Mouse (Mus musculus): ENCODE measurements around the gene Slc25a11. TPM values are rescaled to one million over a fixed set of nuclear protein-coding genes. Genes with fewer than 3 reads are reported as not detected.

Slc25a11 gene
- polyA plus RNA-seq, 1 experiment from 2014 or later, result 152 TPM

- Histone ChIP-seq H3K36me3 (peaks cover 56% of the 10 kb centered on the region), H3K4me1 (peaks cover 9% of the 10 kb centered on the region), H3K9ac (no peak overlapping the region), H3K27me3 (replicated peaks) (no peaks in the 10 kb centered on the region), H3K27ac (no peak overlapping the region), H3K9me3 (no peaks in the 10 kb centered on the region), H3K4me3 (no peak overlapping the region), H3K4me2 (replicated peaks) (no peak overlapping the region)
- ATAC-seq (ENCODE audit: low FRiP score, low read depth), result no peak
- 94% methylated on average over 9 of the region's 9 CpGs for WGBS
Observed at GRCm38 (mm10) chr11:70664741-70665140, 17.5 kb upstream of the Slc25a11 start.

- H3K27me3 ChIP-seq (replicated peaks), result no peaks in the 10 kb centered on the region
- ATAC-seq (ENCODE audit: low FRiP score, low read depth), result no peak
- H3K27ac ChIP-seq, result no peak overlapping the region
- H3K4me3 ChIP-seq, result no peak overlapping the region
- H3K36me3 ChIP-seq, result peaks cover 56% of the 10 kb centered on the region
- WGBS, result 95% methylated on average over 6 of the region's 6 CpGs
- H3K9ac ChIP-seq, result no peak overlapping the region
- H3K4me1 ChIP-seq, result peaks cover 8% of the 10 kb centered on the region
- H3K4me2 ChIP-seq (replicated peaks), result no peak overlapping the region
- H3K9me3 ChIP-seq, result no peaks in the 10 kb centered on the region
Observed at GRCm38 (mm10) chr11:70663957-70664356, 16.7 kb upstream of the Slc25a11 start.

- Histone ChIP-seq H3K4me2 (replicated peaks) (no peak overlapping the region), H3K9me3 (no peaks in the 10 kb centered on the region), H3K27ac (no peak overlapping the region), H3K9ac (no peak overlapping the region), H3K27me3 (replicated peaks) (no peaks in the 10 kb centered on the region), H3K36me3 (peaks cover 56% of the 10 kb centered on the region), H3K4me3 (no peak overlapping the region), H3K4me1 (peaks cover 8% of the 10 kb centered on the region)
- WGBS, result 92% methylated on average over 8 of the region's 8 CpGs
- no peak for ATAC-seq (ENCODE audit: low FRiP score, low read depth)
Observed at GRCm38 (mm10) chr11:70663101-70663500, 15.8 kb upstream of the Slc25a11 start.

GRCm38 (mm10) chr11:70660571-70660970, 13.3 kb upstream of the Slc25a11 start:
- H3K36me3 ChIP-seq, result peaks cover 42% of the 10 kb centered on the region

GRCm38 (mm10) chr11:70658942-70659341, 11.7 kb upstream of the Slc25a11 start:
- no peak overlapping the region for H3K4me2 ChIP-seq (replicated peaks)
- no peak overlapping the region for H3K9ac ChIP-seq
- peaks cover 19% of the 10 kb centered on the region for H3K4me1 ChIP-seq
- peaks cover 28% of the 10 kb centered on the region for H3K36me3 ChIP-seq
- ATAC-seq (ENCODE audit: low FRiP score, low read depth), result no peak
- H3K9me3 ChIP-seq, result no peaks in the 10 kb centered on the region
- 82% methylated on average over 8 of the region's 8 CpGs for WGBS
- H3K27me3 ChIP-seq (replicated peaks), result no peaks in the 10 kb centered on the region
- no peak overlapping the region for H3K27ac ChIP-seq
- no peak overlapping the region for H3K4me3 ChIP-seq

More at GRCm38 (mm10) chr11:70660571-70660970, 13.3 kb upstream of the Slc25a11 start:
- Histone ChIP-seq H3K4me1 (peaks cover 15% of the 10 kb centered on the region), H3K27ac (no peak overlapping the region), H3K27me3 (replicated peaks) (no peaks in the 10 kb centered on the region), H3K4me3 (no peak overlapping the region), H3K4me2 (replicated peaks) (no peak overlapping the region), H3K9me3 (no peaks in the 10 kb centered on the region), H3K9ac (no peak overlapping the region)
- ATAC-seq (ENCODE audit: low FRiP score, low read depth), result no peak
- WGBS, result 91% methylated on average over 8 of the region's 8 CpGs

GRCm38 (mm10) chr11:70658521-70658920, 11.2 kb upstream of the Slc25a11 start:
- Histone ChIP-seq H3K9me3 (no peaks in the 10 kb centered on the region), H3K9ac (no peak overlapping the region), H3K27ac (no peak overlapping the region), H3K4me2 (replicated peaks) (no peak overlapping the region), H3K4me1 (peaks cover 19% of the 10 kb centered on the region), H3K36me3 (peaks cover 24% of the 10 kb centered on the region), H3K27me3 (replicated peaks) (no peaks in the 10 kb centered on the region), H3K4me3 (no peak overlapping the region)
- WGBS, result 91% methylated on average over 5 of the region's 5 CpGs
- ATAC-seq (ENCODE audit: low FRiP score, low read depth), result no peak

GRCm38 (mm10) chr11:70657991-70658390, 10.7 kb upstream of the Slc25a11 start:
- Histone ChIP-seq H3K9me3 (no peaks in the 10 kb centered on the region), H3K27ac (no peak overlapping the region), H3K4me3 (no peak overlapping the region), H3K27me3 (replicated peaks) (no peaks in the 10 kb centered on the region), H3K36me3 (peaks cover 19% of the 10 kb centered on the region), H3K4me2 (replicated peaks) (no peak overlapping the region), H3K4me1 (peaks cover 22% of the 10 kb centered on the region), H3K9ac (no peak overlapping the region)
- no peak for ATAC-seq (ENCODE audit: low FRiP score, low read depth)
- 64% methylated on average over 9 of the region's 9 CpGs for WGBS

GRCm38 (mm10) chr11:70657573-70657972, 10.3 kb upstream of the Slc25a11 start:
- Histone ChIP-seq H3K27ac (no peak overlapping the region), H3K9ac (no peak overlapping the region), H3K4me1 (peaks cover 26% of the 10 kb centered on the region), H3K27me3 (replicated peaks) (no peaks in the 10 kb centered on the region), H3K9me3 (no peaks in the 10 kb centered on the region), H3K4me2 (replicated peaks) (no peak overlapping the region), H3K4me3 (no peak overlapping the region), H3K36me3 (peaks cover 16% of the 10 kb centered on the region)
- no peak for ATAC-seq (ENCODE audit: low FRiP score, low read depth)
- 52% methylated on average over 6 of the region's 6 CpGs for WGBS

GRCm38 (mm10) chr11:70656964-70657363, 9.7 kb upstream of the Slc25a11 start, which contains the start of gene Eno3:
TSS of gene Eno3 (plus strand) at chr11:70657202.
- H3K4me1 ChIP-seq, result peaks cover 32% of the 10 kb centered on the region
- H3K9ac ChIP-seq, result peak within 1 kb of the TSS; percentile 97
- ATAC-seq (ENCODE audit: low FRiP score, low read depth), result no peak
- no peaks in the 10 kb centered on the region for H3K9me3 ChIP-seq
- H3K27ac ChIP-seq, result peak within 1 kb of the TSS; percentile 74; the same call in 1 of the 2 replicates
- no peaks in the 10 kb centered on the region for H3K27me3 ChIP-seq (replicated peaks)
- H3K4me3 ChIP-seq, result peak within 1 kb of the TSS; percentile 98
- H3K4me2 ChIP-seq (replicated peaks), result peak within 1 kb of the TSS; percentile 97
- 4% methylated on average over 3 of the region's 3 CpGs for WGBS
- H3K36me3 ChIP-seq, result peaks cover 16% of the 10 kb centered on the region

- WGBS, result 4% methylated on average over 16 of the region's 16 CpGs
- peak overlapping the region; percentile 97; the same call in 1 of the 2 replicates for H3K9ac ChIP-seq
- H3K4me1 ChIP-seq, result peaks cover 35% of the 10 kb centered on the region
- H3K36me3 ChIP-seq, result peaks cover 17% of the 10 kb centered on the region
- H3K4me2 ChIP-seq (replicated peaks), result peak overlapping the region; percentile 97
- H3K9me3 ChIP-seq, result no peaks in the 10 kb centered on the region
- no peak for ATAC-seq (ENCODE audit: low FRiP score, low read depth)
- no peak overlapping the region for H3K27ac ChIP-seq
- peak overlapping the region; percentile 98 for H3K4me3 ChIP-seq
- H3K27me3 ChIP-seq (replicated peaks), result no peaks in the 10 kb centered on the region
Observed at GRCm38 (mm10) chr11:70656456-70656927, 9.2 kb upstream of the Slc25a11 start.

- Histone ChIP-seq H3K27me3 (replicated peaks) (no peaks in the 10 kb centered on the region), H3K4me3 (peak overlapping the region; percentile 98), H3K9me3 (no peaks in the 10 kb centered on the region), H3K4me1 (peaks cover 38% of the 10 kb centered on the region), H3K36me3 (peaks cover 19% of the 10 kb centered on the region), H3K9ac (peak overlapping the region; percentile 97), H3K27ac (peak overlapping the region; percentile 74), H3K4me2 (replicated peaks) (peak overlapping the region; percentile 97)
- peak; percentile 23; the same call in 1 of the 2 replicates for ATAC-seq (ENCODE audit: low FRiP score, low read depth)
- WGBS, result under 1% methylated on average over 61 of the region's 61 CpGs
Observed at GRCm38 (mm10) chr11:70655571-70656455, 8.5 kb upstream of the Slc25a11 start.

- Histone ChIP-seq H3K36me3 (peaks cover 25% of the 10 kb centered on the region), H3K4me2 (replicated peaks) (peak overlapping the region; percentile 97), H3K4me1 (peaks cover 41% of the 10 kb centered on the region), H3K9me3 (no peaks in the 10 kb centered on the region), H3K27me3 (replicated peaks) (no peaks in the 10 kb centered on the region), H3K4me3 (peak overlapping the region; percentile 98), H3K9ac (peak overlapping the region; percentile 97), H3K27ac (peak overlapping the region; percentile 90)
- peak; percentile 31 for ATAC-seq (ENCODE audit: low FRiP score, low read depth)
- under 1% methylated on average over 48 of the region's 48 CpGs for WGBS
Observed at GRCm38 (mm10) chr11:70654923-70655570, 7.8 kb upstream of the Slc25a11 start.

Data from neural tube, embryonic 12.5 days (tissue).